Mouse (Mus musculus) layer of hippocampus, postnatal 25 days (tissue): Measurements from ENCODE around the gene Fntb. TPM values are rescaled to one million over a fixed set of nuclear protein-coding genes. Genes with fewer than 3 reads are reported as not detected.

Experiments used
- DNase-seq, 2 experiments: peaks; one replicate each; pipeline ENCODE4 v3.0.0; 2022; ENCODE audit warnings: mixed read lengths in 2 of 2, low spot score in 1 of 2; ENCODE audit errors: extremely low spot score in 1 of 2
- total RNA-seq, 2 experiments: library from RNA; stranded (reverse); gene quantifications; 2 replicates each; pipeline ENCODE4 v1.2.3; 2021

Gene Fntb
- 10 to 100 TPM; 25.1 to 25.8 TPM for total RNA-seq

GRCm38 (mm10) chr12:76765354-76765851 is at the start of gene Fntb, which contains the start of gene Churc1:
TSS of gene Fntb (plus strand) at chr12:76765589.
TSS of gene Churc1 (plus strand) at chr12:76765538.
- peak; percentile 76 to 82 for DNase-seq

GRCm38 (mm10) chr12:76718384-76718783 is 47.0 kb upstream of the Fntb start:
- no peak for DNase-seq

- DNase-seq: no peak
Measured at GRCm38 (mm10) chr12:76720572-76720971, 44.8 kb upstream of the Fntb start.

GRCm38 (mm10) chr12:76722026-76722425 is 43.4 kb upstream of the Fntb start:
- DNase-seq: no peak

- DNase-seq: no peak
Measured at GRCm38 (mm10) chr12:76727955-76728354, 37.4 kb upstream of the Fntb start.

GRCm38 (mm10) chr12:76750866-76751459 is 14.4 kb upstream of the Fntb start:
- no peak for DNase-seq

- peak in 1 of 2 experiments; percentile 31 for DNase-seq
Measured at GRCm38 (mm10) chr12:76752652-76753318, 12.6 kb upstream of the Fntb start.

GRCm38 (mm10) chr12:76765901-76766630 is 677 bp downstream of the Fntb start:
- DNase-seq: peak; percentile 7 to 18

GRCm38 (mm10) chr12:76770841-76771500 is 5.6 kb downstream of the Fntb start:
- no peak for DNase-seq

GRCm38 (mm10) chr12:76771540-76771939 is 6.2 kb downstream of the Fntb start:
- no peak for DNase-seq

- DNase-seq: no peak
Measured at GRCm38 (mm10) chr12:76774652-76775051, 9.3 kb downstream of the Fntb start.

- no peak for DNase-seq
Measured at GRCm38 (mm10) chr12:76775132-76775531, 9.7 kb downstream of the Fntb start.

- DNase-seq: no peak
Measured at GRCm38 (mm10) chr12:76776898-76777297, 11.5 kb downstream of the Fntb start.

GRCm38 (mm10) chr12:76777845-76778244 is 12.5 kb downstream of the Fntb start:
- DNase-seq: no peak

GRCm38 (mm10) chr12:76778305-76779083 is 13.1 kb downstream of the Fntb start:
- DNase-seq: no peak

GRCm38 (mm10) chr12:76779951-76780350 is 14.6 kb downstream of the Fntb start:
- no peak for DNase-seq

- DNase-seq: no peak
Measured at GRCm38 (mm10) chr12:76780639-76781468, 15.5 kb downstream of the Fntb start.

- DNase-seq: no peak
Measured at GRCm38 (mm10) chr12:76784056-76784619, 18.7 kb downstream of the Fntb start.
